Mouse (Mus musculus) ovary, postnatal 36 days (tissue): ENCODE measurements around the gene Slco1c1.
"Not testable (repeated sequence)": the region's sequence is repeated elsewhere in the genome, so short reads cannot be mapped to it uniquely, and the experiment has no call there.

Experiments
- DNase-seq: peaks from one replicate; pipeline ENCODE4 v3.0.0; 2022; ENCODE audit warnings: low spot score, mixed read lengths

Gene Slco1c1

GRCm38 (mm10) chr6:141590002-141590401 is 65.8 kb downstream of the Slco1c1 start:
- no peak for DNase-seq

DNA sequence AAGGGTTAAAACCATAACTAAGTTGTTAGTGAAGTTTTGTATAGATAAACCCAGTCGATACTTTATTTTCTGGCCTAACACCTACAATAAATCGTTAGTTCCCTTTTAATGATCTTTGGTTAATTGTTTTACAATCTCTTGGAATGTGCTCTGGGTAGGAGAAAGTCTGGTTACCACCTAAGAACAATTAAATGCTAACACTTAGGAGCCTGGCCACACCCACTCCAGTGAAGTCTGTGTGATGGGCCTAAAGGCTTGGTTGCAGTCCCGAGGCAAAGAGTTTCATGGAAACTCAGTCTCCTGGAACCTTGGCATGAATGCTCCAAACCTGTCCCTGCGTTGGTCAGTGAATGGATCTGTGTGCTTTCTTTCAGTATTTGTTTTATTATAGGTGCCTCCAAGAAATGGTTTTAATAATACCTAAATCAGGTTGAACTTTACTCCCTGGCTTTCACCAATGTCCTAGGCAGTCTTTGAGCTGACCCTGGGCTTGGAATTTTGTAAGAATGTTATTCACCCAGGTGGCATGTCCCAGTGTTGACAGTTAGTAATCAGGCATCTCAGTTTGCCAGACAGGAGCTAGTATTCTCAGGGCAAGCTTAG is 66.5 kb downstream of the Slco1c1 start:
- DNase-seq = not testable (repeated sequence)

DNA sequence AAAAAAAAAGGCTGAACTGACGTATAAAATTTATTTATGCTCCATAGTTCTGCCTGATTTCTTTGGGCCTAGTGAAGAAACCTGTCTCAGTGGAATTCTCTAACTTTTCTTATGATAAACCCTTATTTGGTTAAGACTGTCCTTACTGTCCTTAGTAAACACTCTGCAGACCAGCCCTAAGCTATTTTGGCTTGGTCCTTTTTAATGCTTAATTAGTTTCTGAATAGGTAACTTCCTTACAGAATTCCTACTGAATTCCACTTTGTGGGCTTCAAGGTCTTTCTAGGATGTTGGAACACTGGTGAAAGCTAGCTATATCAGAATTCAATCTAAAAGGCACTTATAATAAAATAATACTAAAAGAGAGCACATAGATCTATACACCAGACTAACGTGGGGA is 71.9 kb downstream of the Slco1c1 start:
- DNase-seq = no peak

DNA sequence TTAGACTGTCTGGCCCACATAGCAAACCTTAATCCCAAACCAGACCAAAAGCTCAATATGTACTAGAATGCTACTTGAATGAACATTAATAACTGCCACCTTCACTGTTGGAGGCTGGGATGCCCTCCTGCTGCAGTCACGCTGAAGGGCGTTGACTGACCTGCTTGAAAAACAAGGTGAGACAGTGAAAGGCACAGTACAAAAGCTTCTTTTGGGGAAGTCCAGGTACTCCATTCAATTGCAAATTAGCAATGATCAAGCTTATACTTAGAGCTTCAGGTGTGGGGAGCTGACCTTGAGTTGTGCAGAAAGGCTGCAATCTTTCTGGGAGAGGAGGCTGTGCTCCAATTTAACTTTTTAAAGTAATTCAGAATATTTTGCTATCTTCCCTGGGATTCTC is 72.9 kb downstream of the Slco1c1 start:
- DNase-seq = no peak

GRCm38 (mm10) chr6:141600940-141601339 is 76.8 kb downstream of the Slco1c1 start:
- DNase-seq = no peak

DNA sequence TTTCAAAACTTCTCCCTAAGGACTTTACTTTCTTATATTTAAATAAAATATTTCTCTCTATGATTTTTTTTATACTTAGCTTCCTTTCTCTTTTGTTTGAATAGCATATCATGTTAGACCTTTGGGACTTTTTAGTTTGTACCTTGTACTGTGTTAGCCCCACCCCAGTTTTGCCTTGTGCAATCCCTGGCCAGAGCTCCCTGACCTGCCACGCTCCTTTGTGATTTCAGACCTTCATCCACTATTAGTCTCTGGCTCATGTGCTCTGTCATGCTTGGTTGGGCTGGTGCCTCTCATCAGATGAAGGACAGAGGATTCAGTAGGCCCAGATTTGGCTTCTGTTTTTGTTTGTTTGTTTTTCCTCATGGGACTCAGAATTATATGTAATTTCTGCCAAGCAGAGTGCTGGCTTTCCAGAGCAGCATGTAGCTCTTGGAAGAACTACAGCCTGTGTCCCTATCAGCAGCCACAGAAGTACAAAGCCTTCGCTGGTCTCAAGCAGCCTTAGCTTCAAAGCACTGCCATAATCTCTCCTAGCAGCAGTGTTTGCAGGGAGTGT is 86.6 kb downstream of the Slco1c1 start:
- no peak for DNase-seq

GRCm38 (mm10) chr6:141614017-141614416 is 89.8 kb downstream of the Slco1c1 start:
- no peak for DNase-seq

DNA sequence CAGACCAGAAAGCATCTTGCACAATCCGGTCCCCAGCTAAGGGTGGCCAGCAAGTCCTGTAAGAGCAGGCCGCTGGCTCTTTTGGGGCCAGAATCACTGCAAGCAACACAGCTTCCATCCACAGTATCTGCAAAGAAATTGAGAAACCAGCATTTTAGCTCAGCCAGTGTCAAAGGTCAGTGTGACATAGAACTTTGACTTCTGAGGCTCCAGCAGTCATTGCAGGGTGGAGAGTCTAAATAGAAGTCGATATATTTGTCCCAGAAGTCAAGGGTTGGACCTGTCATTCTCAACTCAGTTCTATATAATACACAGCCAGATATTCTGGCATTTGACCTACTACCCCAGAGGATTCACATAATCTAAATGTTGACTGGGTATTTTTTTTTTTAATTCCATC is 91.2 kb downstream of the Slco1c1 start:
- DNase-seq = no peak
